Mouse (Mus musculus): ENCODE measurements around the gene Rnf43.
A peak's percentile ranks its signal among the peaks of the same experiment; 100 is the strongest.

DNA sequence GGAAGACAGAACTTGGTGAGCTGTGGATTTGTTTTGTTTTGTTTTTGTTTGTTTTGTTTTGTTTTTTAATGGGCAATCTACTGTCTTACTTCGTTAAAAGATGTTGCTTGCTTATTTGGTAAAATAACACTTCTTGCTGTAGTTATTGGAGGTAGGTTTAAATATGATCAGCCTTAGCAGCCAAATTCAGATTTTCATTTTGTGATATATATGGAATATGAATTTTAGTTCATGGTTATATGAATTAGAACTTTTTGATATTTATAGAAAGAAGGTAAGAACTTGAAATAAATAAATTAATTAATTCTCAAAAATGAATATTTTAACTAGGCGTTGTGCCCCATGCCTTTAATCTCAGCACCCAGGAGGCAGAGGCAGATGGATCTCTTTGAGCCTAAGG is 3.1 kb downstream of the Rnf43 start:
- no peak; the same call in 1 of the 2 replicates for TF ChIP-seq NELFE (IDR thresholded peaks at IDR 0.05; ENCODE audit: low read depth, low read length)
- TF ChIP-seq SMC3 (IDR thresholded peaks at IDR 0.05; ENCODE audit: low read depth, low read length) = no peak
- no peak for TF ChIP-seq CTCF (IDR thresholded peaks at IDR 0.05 in 2 of 3, conservative IDR thresholded peaks at IDR 0.05 in 1 of 3; ENCODE audit: control insufficient read depth in 1 of 3, insufficient read depth in 1 of 3, low read depth in 2 of 3, low read length in 3 of 3, poor library complexity in 1 of 3, severe bottlenecking in 1 of 3)
- no peak for TF ChIP-seq MEF2A (IDR thresholded peaks at IDR 0.05; ENCODE audit: extremely low read depth, insufficient replicate concordance, low read depth, low read length, poor library complexity, severe bottlenecking)
- TF ChIP-seq POLR2A (IDR thresholded peaks at IDR 0.05; ENCODE audit: control insufficient read depth in 1 of 2, insufficient read depth in 1 of 2, low read depth in 1 of 2, low read length in 2 of 2, poor library complexity in 1 of 2) = no peak
- no peak for TF ChIP-seq CHD2 (IDR thresholded peaks at IDR 0.05; ENCODE audit: low read length)
- TF ChIP-seq CHD1 (IDR thresholded peaks at IDR 0.05; ENCODE audit: low read depth, low read length) = peak; percentile 92
- no peak for TF ChIP-seq ZKSCAN1 (IDR thresholded peaks at IDR 0.05; ENCODE audit: low read depth, low read length)
- TF ChIP-seq UBTF (IDR thresholded peaks at IDR 0.05; ENCODE audit: borderline replicate concordance, insufficient read depth, low read depth, low read length) = no peak
- no peak for TF ChIP-seq MYC (IDR thresholded peaks at IDR 0.05; ENCODE audit: low read depth, low read length)
- no peak for TF ChIP-seq ZC3H11A (IDR thresholded peaks at IDR 0.05; ENCODE audit: low read depth, low read length)
